Mouse (Mus musculus) stomach, postnatal 0 days (tissue): ENCODE measurements around the gene Mmadhc.

Source experiments
- CTCF ChIP-seq: IDR thresholded peaks from 2 replicates; pipeline ENCODE4 v1.5.1; 2016; ENCODE audit warnings: antibody characterized with exemption, low read depth, mild to moderate bottlenecking, moderate library complexity
- EP300 ChIP-seq: optimal IDR thresholded peaks from 2 replicates; pipeline ENCODE3; 2016; ENCODE audit warnings: antibody characterized with exemption

GRCm38 (mm10) chr2:50267046-50267445 is 29.6 kb downstream of the Mmadhc start:
- TF ChIP-seq CTCF (no peak), EP300 (no peak)
